Mouse (Mus musculus): ENCODE results near the gene Apoe.

Gene Apoe

DNA sequence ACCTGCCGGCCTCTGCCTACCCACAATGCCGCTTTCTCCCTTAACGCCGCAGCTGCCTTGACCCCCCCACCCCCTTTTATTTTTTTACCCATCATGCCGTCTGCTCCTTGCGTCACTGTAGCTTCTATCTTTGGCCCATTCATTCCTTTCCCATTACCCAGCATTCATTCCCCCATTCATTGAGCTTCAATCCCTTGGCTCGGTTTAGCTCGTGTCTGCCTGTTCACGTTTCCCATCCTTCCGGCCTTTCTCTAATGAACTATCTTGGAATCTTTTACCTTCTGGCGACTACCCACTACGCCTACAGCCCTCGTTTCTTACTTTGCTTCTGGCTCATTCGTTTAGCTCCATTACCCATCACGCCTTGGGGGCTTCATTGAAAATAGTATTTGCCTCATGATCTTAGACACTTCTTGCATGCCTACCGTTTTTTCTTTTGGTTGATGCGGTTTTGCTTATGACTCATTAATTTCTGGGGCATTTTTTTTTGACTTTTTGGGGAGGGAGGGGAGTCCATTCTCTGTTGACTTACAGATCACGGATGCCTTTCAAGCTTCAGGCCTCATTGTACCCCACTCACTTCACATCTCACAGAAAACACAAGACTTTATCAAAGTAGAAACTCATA lies 17.2 kb upstream of the Apoe start:
- no peak for DNase-seq (ENCODE audit: low spot score)

DNA sequence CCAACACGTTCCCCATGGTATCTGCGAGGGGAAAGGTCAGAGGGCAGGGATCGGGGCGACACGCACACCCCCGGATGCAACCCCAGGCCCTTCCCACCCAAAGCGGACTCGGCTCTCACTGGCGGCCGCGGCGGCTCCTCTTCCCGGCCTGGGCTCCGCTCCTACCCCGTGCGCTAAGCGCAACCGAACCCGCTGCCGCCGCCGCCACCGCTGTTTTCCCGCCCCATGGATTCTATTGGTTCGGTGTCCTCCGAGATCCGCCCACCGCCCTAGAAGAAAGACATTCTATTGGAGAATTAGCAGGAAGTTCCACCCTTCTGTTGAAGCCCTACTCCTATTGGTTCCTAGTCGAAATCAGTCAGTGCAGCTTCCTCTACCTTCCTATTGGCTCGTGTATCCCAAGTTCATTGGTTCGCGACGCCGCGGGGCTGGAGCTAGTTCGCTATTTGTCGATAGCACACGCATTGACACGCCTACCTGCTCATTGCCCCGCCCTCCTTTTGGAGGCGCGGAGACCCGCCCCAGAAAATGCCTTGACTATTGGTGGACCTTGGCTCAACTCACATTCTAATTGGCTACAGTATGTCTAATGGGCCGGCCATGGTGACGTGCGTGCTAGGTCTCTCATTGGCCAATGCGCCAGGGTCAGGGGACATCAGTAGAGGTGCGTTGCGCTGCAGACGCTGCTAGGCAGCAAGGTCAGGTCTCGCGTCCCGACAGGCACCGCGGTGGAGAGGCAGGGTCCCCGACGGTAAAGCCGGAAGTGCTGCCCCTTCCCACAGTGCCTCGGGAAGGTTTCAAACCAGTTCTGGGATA lies 16.5 kb upstream of the Apoe start, which contains the start of gene Tomm40:
TSS of gene Tomm40 (minus strand) at position 200 of the 816 bp plus-strand sequence.
- peak; percentile 100 for DNase-seq (ENCODE audit: low spot score)

GRCm38 (mm10) chr7:19714836-19715235 lies 15.8 kb upstream of the Apoe start:
- DNase-seq (ENCODE audit: low spot score): no peak

GRCm38 (mm10) chr7:19713598-19713997 lies 14.6 kb upstream of the Apoe start:
- DNase-seq (ENCODE audit: low spot score): no peak

DNA sequence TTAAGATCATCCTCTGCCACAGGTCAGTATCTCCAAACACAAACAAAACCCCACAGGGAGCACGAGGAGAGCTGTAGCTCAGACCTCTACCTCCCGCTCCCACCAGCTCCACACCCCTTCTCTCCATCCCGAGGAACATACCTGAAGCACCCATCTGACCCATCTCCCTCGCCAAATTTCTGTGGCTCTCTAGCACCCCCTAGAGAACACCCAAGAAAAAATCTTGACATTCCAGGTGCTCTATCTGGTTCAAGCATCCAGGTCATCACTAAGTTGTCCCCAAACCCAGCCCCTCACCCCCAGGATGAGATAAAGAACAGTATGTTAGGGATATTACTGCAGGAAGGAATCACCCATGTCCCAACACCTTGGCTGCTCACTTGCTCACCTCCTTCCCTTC lies 14.2 kb upstream of the Apoe start:
- DNase-seq (ENCODE audit: low spot score): no peak

DNA sequence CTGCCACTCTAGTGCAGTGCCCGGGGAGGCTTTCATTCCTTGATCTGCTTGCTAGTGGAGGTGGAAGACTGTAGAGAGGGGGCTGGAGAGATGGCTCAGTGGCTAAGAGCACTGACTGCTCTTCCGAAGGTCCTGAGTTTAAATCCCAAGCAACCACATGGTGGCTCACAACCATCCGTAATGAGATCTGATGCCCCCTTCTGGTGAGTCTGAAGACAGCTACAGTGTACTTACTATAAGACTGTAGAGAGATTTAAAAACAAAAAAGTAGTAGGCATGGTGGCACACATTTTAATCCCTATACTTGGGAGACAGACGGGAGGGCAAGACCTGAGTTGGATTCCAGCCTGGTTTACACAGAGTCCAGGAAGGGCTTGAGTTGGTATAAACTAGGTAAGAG lies 13.4 kb upstream of the Apoe start:
- no peak for DNase-seq (ENCODE audit: low spot score)

DNA sequence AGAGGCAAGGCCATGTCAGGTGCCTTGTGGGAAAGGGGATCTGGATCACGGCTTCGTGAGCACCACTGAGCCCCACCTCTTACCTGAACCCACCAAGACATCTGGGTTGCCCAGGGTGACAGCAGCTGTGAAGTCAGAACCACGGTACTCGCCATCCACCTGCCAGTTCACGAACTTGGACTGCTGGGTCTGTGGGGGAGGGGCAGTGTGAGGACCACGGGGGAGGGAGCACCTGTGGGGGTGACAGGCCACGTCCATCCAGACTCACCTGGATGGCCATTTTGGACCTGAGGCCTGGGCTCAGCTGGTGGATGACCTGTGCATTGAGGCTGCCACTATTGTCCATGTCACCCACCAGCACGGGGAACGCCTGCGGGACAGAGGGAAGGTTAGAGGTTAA lies 11.7 kb upstream of the Apoe start:
- no peak for DNase-seq (ENCODE audit: low spot score)

- no peak for DNase-seq (ENCODE audit: low spot score)
These were observed 6.3 kb upstream of the Apoe start for GRCm38 (mm10) chr7:19705271-19705670.

DNA sequence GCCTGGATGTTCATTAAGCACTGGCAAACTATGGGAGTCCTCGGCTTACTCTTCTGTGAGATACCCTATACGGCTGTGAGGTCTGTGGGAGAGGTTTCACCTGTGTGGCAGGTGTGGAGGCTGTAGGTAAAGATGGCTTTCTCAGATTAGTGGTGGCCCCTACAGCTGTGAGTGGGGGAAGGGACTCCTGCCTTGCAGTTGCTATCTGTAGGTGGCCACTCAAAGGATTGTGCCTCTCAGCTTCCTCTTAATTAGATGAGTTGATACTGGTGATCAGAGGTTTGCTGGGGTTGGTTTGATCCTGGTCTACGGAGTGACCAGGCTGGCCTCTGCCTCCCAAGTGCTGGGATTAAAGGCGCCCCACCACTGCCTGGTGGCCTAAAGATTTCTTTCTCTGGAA lies 5.5 kb upstream of the Apoe start:
- DNase-seq (ENCODE audit: low spot score): no peak

GRCm38 (mm10) chr7:19702859-19703555 lies 4.0 kb upstream of the Apoe start:
- no peak for DNase-seq (ENCODE audit: low spot score)

GRCm38 (mm10) chr7:19701069-19701761 lies 2.2 kb upstream of the Apoe start:
- DNase-seq (ENCODE audit: low spot score): peak; percentile 94

DNA sequence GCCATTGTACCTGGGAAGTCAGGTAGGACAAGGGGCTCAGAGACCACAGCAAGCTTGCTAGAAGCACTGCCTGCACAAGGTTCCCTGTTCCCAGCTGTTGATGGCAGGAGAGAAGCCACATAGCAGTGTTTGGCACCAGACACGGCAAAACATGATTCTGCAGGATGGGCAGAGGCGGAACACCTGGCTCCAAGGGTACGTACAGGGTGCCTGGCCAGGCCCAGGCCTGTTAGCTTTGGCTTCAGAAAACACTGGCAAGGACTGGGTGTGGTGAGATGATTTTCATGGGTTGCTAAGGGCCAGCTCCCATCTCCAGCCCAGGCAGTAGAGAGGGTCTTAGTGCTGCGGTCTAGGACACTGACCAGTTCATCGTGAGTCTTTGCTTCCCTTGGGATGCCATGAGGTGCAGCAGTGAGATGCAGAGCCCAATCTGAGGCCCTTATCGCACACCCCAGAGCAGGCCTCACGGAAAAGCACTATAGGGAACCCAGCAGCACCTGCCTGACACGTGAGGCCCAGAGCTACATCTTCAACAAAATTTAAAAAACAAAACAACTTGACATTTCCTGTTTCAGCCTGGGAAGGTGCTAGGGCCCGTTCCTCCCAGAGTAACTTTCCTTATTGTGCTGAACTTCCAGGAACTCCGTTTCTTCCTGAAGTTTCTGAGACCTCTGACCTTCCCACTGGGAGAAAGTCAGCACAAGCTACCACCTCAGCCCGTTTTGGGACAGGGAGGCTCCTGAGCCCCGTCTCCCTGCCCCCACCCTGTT lies 1.5 kb upstream of the Apoe start:
- DNase-seq (ENCODE audit: low spot score): no peak

DNA sequence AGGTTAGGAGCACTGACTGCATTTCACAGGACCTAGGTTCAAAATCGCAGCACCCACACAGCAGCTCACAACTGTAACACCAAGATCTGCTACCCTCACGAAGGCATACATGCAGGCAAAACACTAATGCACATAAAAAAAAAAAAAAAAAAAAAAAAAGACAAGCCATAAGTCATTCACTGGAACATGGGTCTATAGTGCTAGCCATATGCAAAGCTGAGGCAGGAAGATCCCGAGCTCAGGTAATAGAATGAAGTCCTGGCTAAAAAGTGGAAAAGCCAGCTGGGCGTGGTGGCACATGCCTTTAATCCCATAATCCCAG lies 800 bp upstream of the Apoe start:
- no peak for DNase-seq (ENCODE audit: low spot score)

DNA sequence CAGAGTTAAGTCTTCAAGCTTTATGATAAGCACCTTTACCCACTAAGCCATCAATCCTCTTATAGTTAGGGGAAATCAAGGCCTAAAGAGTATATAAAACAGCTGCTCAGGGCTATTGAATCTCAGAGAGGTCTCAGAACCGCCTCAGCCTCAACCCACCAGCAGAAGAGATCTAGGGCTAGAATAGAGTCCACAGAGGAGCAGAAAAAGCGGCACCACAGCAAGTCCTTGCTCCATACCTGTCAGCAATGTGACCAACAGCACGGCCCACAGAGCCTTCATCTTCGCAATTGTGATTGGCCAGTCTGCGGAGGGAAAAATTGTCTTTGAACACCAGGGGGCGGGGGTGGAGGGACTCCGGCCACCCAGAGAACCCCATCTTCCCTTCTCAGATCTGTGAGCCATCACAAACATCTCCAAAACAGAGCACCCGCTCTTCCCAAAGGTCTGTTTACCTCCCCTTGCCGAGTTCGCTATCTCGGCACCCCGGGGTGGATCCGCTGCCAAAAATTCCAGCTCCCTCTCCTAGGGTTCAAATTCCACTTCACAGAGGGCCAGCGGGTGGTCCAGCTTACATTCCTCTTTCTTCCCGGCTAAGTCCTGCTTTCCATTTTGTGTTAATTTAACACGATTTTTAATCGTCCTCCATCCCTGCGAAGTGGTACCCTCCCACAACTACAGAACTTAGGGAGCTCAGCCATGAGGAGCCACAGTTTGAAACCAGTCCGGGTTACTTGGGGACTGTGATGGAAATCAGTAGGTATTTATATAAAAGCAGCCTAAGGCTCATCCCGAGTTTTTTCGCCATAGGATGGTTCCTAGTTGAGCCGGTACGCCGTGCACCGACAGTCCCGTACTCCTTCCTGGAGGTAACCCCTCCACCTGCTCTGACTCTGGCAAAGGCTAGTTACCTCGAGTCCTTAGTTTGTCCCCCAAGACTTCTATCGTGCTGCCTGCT lies 760 bp downstream of the Apoe start:
- peak; percentile 68 for DNase-seq (ENCODE audit: low spot score)

GRCm38 (mm10) chr7:19696336-19696873 lies 2.6 kb downstream of the Apoe start:
- DNase-seq (ENCODE audit: low spot score): peak; percentile 45

DNA sequence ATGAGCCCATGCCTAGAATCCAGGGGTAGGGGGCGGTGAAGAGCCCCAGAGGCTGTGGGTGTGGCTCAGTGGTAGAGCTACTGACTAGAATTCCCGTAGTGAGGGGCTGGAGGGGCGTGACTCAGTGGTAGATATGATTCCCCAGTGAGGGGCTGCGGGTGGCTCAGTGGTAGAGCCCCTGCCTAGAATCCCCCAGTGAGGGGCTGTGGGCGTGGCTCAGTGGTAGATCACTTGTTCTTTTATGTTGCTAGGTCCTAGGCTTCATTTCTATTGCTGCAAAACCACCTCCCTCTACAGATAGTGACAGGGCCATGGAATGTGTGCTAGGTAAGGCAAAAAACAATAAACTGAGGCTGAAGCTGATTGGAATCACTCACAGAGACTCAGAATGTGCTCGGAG lies 3.1 kb downstream of the Apoe start:
- peak; percentile 59 for DNase-seq (ENCODE audit: low spot score)

DNA sequence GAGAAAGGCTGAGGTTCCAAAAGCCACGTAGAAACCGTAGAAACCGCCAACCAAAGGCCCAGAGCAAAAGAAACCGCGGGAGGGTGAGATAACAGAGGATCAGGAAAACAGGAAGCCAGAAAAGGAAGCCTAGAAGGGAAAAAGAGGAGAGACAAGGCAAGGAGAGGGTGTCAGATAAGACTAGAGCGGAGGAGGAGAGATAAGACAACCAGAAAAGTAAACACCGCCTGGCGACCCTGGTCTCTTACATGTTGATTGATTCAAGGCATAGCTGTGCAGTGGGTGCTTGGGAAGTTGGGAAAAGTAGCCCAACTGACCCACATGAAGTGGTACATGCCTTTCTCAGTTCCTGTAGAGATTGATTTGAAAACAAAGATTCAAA lies 3.8 kb downstream of the Apoe start:
- peak; percentile 77 for DNase-seq (ENCODE audit: low spot score)

GRCm38 (mm10) chr7:19694336-19695212 lies 4.4 kb downstream of the Apoe start:
- DNase-seq (ENCODE audit: low spot score): no peak

- peak; percentile 74 for DNase-seq (ENCODE audit: low spot score)
These were observed 5.6 kb downstream of the Apoe start for GRCm38 (mm10) chr7:19693421-19693820.
